Mouse (Mus musculus): ENCODE measurements around the gene Def8. TPM values are rescaled to one million over a fixed set of nuclear protein-coding genes. Genes with fewer than 3 reads are reported as not detected.
A peak's percentile ranks its signal among the peaks of the same experiment; 100 is the strongest.

Gene Def8
- total and polyA plus RNA-seq, 3 experiments: 48.1 to 63.4 (median 56.4) TPM

DNA sequence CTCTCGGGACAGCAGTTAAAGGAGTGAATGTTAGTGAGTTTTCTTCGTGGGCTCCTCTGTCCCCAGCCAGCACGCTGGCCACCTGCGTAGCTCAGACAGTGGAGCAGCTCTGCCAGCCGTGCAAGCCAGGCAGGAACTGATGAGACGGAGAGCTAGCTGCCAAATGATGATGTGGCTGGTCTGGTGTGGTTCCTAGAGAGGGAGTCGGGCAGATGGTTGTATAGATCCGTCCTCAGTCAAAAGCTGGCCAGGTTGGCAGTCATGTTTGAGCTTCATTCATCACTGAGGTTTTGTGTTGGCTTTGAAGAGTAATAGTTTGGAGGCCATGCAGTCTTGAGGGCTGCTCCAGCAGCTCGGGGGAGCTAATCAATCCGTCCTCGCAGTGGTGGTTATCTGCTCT, 75.6 kb downstream of the Def8 start:
- no peaks in the 10 kb centered on the region for H3K36me3 ChIP-seq (ENCODE audit: control insufficient read depth, insufficient read depth, low read length)
- H3K27ac ChIP-seq: no peak overlapping the region
- H3K4me1 ChIP-seq (ENCODE audit: control insufficient read depth, insufficient read depth, low read length): no peaks in the 10 kb centered on the region
- no peak overlapping the region for H3K4me3 ChIP-seq
- no peaks in the 10 kb centered on the region for H3K79me2 ChIP-seq (replicated peaks; ENCODE audit: control insufficient read depth, insufficient read depth, low read length)
- DNase-seq: no peak
- intact Hi-C loops (cut with DNase I): no loop called here
- 87% methylated on average over 11 of the region's 11 CpGs for WGBS
- no peak overlapping the region for H3K9ac ChIP-seq (ENCODE audit: low read depth, low read length)
- H3K27me3 ChIP-seq (ENCODE audit: control insufficient read depth, insufficient read depth, low read length): no peaks in the 10 kb centered on the region
- TF ChIP-seq POLR2A (IDR thresholded peaks at IDR 0.05; ENCODE audit: insufficient read depth, low read depth, low read length) (no peak), CTCF (IDR thresholded peaks at IDR 0.05) (no peak)

DNA sequence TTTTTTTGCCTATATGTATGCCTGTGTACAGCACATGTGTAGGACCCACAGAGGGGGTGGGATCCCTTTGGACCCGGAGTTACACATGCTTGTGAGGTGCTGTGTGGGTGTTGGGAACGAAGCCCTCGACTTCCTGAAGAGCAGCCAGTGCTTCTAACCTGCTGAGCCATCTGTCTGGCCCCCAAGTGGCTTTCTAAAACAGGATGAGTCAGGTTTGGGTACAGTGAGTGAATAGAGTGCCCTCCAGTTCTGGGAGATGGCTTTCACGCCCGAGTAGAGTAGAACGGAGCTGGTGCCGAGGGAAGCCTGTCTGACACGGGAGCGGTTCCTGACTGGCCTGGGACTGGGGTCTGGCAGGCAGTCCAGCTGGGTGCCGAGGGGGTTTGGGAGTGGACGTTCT, 76.2 kb downstream of the Def8 start:
- intact Hi-C loops (cut with DNase I): no loop called here
- 93% methylated on average over 11 of the region's 11 CpGs for WGBS
- TF ChIP-seq CTCF (IDR thresholded peaks at IDR 0.05): no peak
- no peak for TF ChIP-seq POLR2A (IDR thresholded peaks at IDR 0.05; ENCODE audit: insufficient read depth, low read depth, low read length)
- TF ChIP-seq EP300 (IDR thresholded peaks at IDR 0.05; ENCODE audit: insufficient read depth, low read depth, low read length): no peak
- Histone ChIP-seq H3K79me2 (replicated peaks; ENCODE audit: control insufficient read depth, insufficient read depth, low read length) (no peaks in the 10 kb centered on the region), H3K4me1 (ENCODE audit: control insufficient read depth, insufficient read depth, low read length) (no peaks in the 10 kb centered on the region), H3K9ac (ENCODE audit: low read depth, low read length) (no peak overlapping the region), H3K36me3 (ENCODE audit: control insufficient read depth, insufficient read depth, low read length) (no peaks in the 10 kb centered on the region), H3K4me3 (no peak overlapping the region), H3K27ac (no peak overlapping the region), H3K27me3 (ENCODE audit: control insufficient read depth, insufficient read depth, low read length) (no peaks in the 10 kb centered on the region)
- DNase-seq: no peak

GRCm38 (mm10) chr8:123502192-123502591, 78.9 kb downstream of the Def8 start:
- Histone ChIP-seq H3K9ac (ENCODE audit: low read depth, low read length) (no peak overlapping the region), H3K79me2 (replicated peaks; ENCODE audit: control insufficient read depth, insufficient read depth, low read length) (no peaks in the 10 kb centered on the region), H3K27me3 (ENCODE audit: control insufficient read depth, insufficient read depth, low read length) (no peaks in the 10 kb centered on the region), H3K27ac (no peak overlapping the region), H3K4me1 (ENCODE audit: control insufficient read depth, insufficient read depth, low read length) (no peaks in the 10 kb centered on the region), H3K36me3 (ENCODE audit: control insufficient read depth, insufficient read depth, low read length) (no peaks in the 10 kb centered on the region), H3K4me3 (no peak overlapping the region)
- 89% methylated on average over 5 of the region's 5 CpGs for WGBS
- intact Hi-C loops (cut with DNase I): no loop called here
- DNase-seq: no peak
- TF ChIP-seq EP300 (IDR thresholded peaks at IDR 0.05; ENCODE audit: insufficient read depth, low read depth, low read length): no peak
- TF ChIP-seq CTCF (IDR thresholded peaks at IDR 0.05): no peak
- TF ChIP-seq POLR2A (IDR thresholded peaks at IDR 0.05; ENCODE audit: insufficient read depth, low read depth, low read length): no peak

DNA sequence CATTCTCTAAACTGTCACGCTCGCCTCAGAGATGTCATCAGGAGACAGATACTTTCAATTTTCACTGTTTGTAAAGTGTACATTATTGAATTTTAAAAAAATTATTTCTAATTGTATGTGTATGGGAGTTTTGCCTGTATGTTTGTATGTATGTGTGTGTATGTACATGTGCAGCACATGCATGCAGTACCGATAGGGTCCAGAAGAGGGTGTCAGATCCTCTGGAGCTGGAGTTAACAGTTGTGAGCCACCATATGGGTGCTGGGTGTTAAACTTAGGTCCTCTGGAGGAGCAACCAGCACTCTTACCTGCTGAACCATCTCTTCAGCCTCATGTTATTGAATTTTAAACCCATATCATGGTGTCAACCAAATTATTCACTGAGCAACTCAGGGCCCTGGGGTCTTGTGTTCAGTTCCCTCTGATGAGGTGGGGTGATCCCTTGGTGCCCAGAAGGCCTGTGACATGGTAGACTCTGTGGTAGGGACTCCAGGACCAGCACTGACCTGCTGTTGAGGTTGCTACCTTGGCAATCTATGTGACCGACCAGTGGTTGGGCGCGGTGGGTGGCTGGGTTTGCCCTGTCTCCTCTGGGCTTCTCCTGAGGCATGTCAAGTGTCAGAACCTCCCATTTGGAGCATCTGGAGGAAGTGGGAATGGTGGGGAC, 80.6 kb downstream of the Def8 start:
- Histone ChIP-seq H3K27me3 (ENCODE audit: control insufficient read depth, insufficient read depth, low read length) (no peaks in the 10 kb centered on the region), H3K4me1 (ENCODE audit: control insufficient read depth, insufficient read depth, low read length) (no peaks in the 10 kb centered on the region), H3K79me2 (replicated peaks; ENCODE audit: control insufficient read depth, insufficient read depth, low read length) (no peaks in the 10 kb centered on the region), H3K9ac (ENCODE audit: low read depth, low read length) (no peak overlapping the region), H3K36me3 (ENCODE audit: control insufficient read depth, insufficient read depth, low read length) (no peaks in the 10 kb centered on the region), H3K27ac (no peak overlapping the region), H3K4me3 (no peak overlapping the region)
- peak; percentile 36 for TF ChIP-seq CTCF (IDR thresholded peaks at IDR 0.05)
- no peak for TF ChIP-seq EP300 (IDR thresholded peaks at IDR 0.05; ENCODE audit: insufficient read depth, low read depth, low read length)
- no peak for TF ChIP-seq POLR2A (IDR thresholded peaks at IDR 0.05; ENCODE audit: insufficient read depth, low read depth, low read length)
- WGBS: over 99% methylated on average over 6 of the region's 6 CpGs
- DNase-seq: no peak
- intact Hi-C loops (cut with DNase I): no loop called here

DNA sequence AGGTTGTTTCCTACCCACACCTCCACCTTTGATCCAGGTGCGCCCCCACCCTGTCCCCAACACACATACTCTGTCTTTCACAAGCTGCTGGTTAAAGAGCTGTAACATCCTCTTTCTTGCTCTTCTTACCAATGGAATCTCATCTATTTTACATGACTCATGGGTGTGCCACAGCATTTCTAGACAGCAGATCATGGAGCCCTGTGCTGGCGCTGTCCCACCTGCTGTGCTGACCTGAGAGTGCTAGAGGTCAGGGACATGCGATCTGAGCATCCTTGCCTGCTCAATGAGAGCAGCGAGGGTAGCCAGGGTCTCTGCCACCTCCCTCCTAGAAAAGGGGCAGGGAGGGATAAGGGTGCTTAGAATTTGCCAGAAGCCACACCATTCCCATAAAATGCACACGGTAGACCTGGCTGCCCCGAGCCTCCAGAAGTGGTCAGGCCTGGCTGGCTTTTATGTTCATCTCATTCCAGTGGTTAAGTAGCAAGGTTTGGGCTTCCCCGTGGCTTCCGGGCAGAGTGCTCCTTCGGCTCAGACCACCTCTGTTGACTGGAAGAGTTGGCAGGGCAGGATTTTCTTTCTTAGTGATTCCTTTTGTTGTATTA, 81.4 kb downstream of the Def8 start:
- no peak for DNase-seq
- Histone ChIP-seq H3K36me3 (ENCODE audit: control insufficient read depth, insufficient read depth, low read length) (no peaks in the 10 kb centered on the region), H3K4me3 (no peak overlapping the region), H3K4me1 (ENCODE audit: control insufficient read depth, insufficient read depth, low read length) (no peaks in the 10 kb centered on the region), H3K27me3 (ENCODE audit: control insufficient read depth, insufficient read depth, low read length) (no peaks in the 10 kb centered on the region), H3K79me2 (replicated peaks; ENCODE audit: control insufficient read depth, insufficient read depth, low read length) (no peaks in the 10 kb centered on the region), H3K9ac (ENCODE audit: low read depth, low read length) (no peak overlapping the region), H3K27ac (no peak overlapping the region)
- TF ChIP-seq EP300 (IDR thresholded peaks at IDR 0.05; ENCODE audit: insufficient read depth, low read depth, low read length): no peak
- no peak for TF ChIP-seq CTCF (IDR thresholded peaks at IDR 0.05)
- TF ChIP-seq POLR2A (IDR thresholded peaks at IDR 0.05; ENCODE audit: insufficient read depth, low read depth, low read length): no peak
- intact Hi-C loops (cut with DNase I): no loop called here
- 93% methylated on average over 9 of the region's 9 CpGs for WGBS

DNA sequence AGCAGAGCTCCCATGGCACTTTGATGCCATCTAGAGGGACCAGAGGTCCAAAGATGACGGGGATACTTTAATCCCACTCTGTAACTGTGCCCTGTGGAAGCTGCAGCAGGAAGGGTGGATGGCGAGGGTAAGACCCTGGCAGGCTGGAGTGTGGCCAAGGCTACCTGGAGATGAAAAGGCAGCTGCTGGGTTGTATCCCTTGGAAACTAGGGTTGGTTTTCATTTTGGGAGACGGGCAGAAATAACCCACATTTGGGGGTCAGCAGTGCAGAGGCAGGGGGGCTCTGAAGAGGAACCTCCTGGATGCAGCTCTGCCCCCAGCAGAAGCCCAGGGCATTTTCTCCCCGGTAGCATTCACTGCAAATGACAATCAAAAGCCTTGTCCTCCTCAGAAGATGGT, 81.9 kb downstream of the Def8 start:
- Histone ChIP-seq H3K27me3 (ENCODE audit: control insufficient read depth, insufficient read depth, low read length) (no peaks in the 10 kb centered on the region), H3K9ac (ENCODE audit: low read depth, low read length) (no peak overlapping the region), H3K27ac (no peak overlapping the region), H3K79me2 (replicated peaks; ENCODE audit: control insufficient read depth, insufficient read depth, low read length) (no peaks in the 10 kb centered on the region), H3K4me3 (no peak overlapping the region), H3K36me3 (ENCODE audit: control insufficient read depth, insufficient read depth, low read length) (no peaks in the 10 kb centered on the region), H3K4me1 (ENCODE audit: control insufficient read depth, insufficient read depth, low read length) (no peaks in the 10 kb centered on the region)
- DNase-seq: no peak
- intact Hi-C loops (cut with DNase I): no loop called here
- 85% methylated on average over 4 of the region's 4 CpGs for WGBS
- no peak for TF ChIP-seq EP300 (IDR thresholded peaks at IDR 0.05; ENCODE audit: insufficient read depth, low read depth, low read length)
- no peak for TF ChIP-seq CTCF (IDR thresholded peaks at IDR 0.05)
- no peak for TF ChIP-seq POLR2A (IDR thresholded peaks at IDR 0.05; ENCODE audit: insufficient read depth, low read depth, low read length)

All from heart, adult 2 months (tissue).